Mouse (Mus musculus) mouse trophoblast stem cell (cell line): ENCODE results near the gene H2al1m.
"Not testable (repeated sequence)": the region's sequence is repeated elsewhere in the genome, so short reads cannot be mapped to it uniquely, and the experiment has no call there.

Source experiments
- in situ Hi-C, 2 experiments: fragments of 300-500 bp; cut with MseI, MboI; formaldehyde crosslinking; loops; 2 replicates in 1 of 2; 3 replicates in 1 of 2; pipeline ENCODE4 v1.15.1; 2025

H2al1m gene

GRCm38 (mm10) chrX:9283464-9283863, at the start of gene H2al1m:
Gene H2al1m (plus strand): TSS chrX:9283764.
- in situ Hi-C loops: not testable (repeated sequence)

DNA sequence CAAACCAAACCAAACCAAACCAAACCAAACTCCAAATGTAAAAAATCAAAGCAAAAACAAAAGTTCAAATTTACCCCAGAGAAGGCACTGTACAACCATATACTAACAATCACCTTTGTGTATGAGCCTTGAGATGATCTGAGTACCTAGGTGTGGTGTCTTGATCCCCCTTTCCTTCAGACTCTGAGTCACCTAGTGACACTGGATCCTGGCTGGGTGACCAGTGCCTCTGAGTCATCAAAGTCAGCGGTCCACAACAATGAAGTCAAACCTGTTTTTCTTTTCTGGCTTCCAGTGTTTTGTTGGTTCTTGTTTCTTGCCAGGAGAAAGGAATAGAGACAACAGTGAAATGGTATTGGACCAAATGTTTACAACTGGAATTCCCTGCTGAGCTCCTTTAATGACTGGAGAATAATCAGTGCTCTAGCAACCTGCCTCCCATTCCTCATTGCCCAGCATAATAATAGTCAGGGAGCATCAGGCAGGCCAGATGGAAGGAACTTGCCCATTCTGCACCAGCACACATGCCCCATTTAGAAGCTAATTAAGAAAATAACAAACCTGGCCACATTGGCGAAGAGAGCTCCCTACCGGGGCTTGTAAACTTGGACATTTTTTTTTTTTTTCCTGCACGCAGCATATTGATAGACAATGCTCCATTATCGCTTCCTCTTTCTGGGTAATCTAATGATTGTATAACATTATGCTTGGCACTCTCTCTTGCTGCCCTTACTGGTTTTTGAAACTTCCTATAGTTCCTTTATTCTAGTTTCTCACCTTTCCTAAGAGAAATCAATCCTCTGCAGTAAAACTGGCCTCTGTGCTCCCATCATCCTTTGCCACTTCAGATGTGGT, 42.6 kb upstream of the H2al1m start:
- in situ Hi-C loops: no loop called here

DNA sequence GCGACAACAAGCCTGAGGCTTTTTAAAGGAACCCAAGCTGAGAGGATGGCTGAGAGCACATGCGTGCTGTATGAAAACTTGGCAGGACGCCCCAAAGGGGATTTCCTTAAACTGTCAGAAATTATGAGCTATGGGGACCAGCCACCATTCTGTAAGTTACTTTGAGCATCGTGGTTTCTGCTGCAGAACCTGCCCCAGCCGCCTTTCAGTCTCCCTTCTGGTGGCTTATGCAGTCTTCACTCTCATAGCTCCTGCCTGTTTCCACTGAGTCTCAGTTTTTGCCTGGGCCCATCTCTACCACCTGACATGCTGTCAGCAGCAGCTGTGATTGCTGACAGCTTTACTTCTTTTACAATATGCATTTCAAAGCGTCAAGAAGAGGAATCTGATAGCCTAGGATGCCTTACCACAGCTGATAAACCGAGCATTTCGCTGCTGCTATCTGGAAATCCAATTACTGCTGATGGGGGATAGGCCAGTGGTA, 40.1 kb upstream of the H2al1m start:
- in situ Hi-C loops: no loop called here

GRCm38 (mm10) chrX:9244603-9245336, 38.8 kb upstream of the H2al1m start:
- in situ Hi-C loops: no loop called here

GRCm38 (mm10) chrX:9248911-9249310, 34.7 kb upstream of the H2al1m start:
- in situ Hi-C loops: no loop called here

GRCm38 (mm10) chrX:9253990-9254389, 29.6 kb upstream of the H2al1m start:
- in situ Hi-C loops: no loop called here

DNA sequence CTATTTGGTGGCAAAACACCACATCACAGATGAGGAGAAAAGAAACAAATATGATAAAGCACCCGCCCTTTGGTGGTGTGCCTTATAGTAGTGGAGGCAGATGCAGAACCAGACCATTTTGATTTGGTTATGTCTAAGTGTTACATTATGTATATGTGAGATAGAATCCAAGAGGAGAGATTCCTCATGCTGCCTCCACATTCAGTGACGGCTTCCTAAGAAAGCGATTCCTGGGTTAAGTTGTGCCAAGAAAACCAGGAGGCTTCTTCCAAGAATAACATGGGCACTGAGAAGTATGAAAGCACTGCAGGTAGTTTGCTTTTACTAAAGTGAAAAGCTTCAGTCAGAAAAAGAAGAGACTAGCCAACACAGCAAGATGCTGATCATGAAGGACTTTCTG, 28.7 kb upstream of the H2al1m start:
- in situ Hi-C loops: no loop called here

GRCm38 (mm10) chrX:9256766-9257165, 26.8 kb upstream of the H2al1m start, which contains the start of gene Gm14862:
Gene Gm14862 (minus strand): TSS chrX:9256899.
- in situ Hi-C loops: no loop called here

- in situ Hi-C loops: no loop called here
These were observed 25.7 kb upstream of the H2al1m start for GRCm38 (mm10) chrX:9257831-9258230.

GRCm38 (mm10) chrX:9259267-9259666, 24.3 kb upstream of the H2al1m start:
- in situ Hi-C loops: no loop called here

DNA sequence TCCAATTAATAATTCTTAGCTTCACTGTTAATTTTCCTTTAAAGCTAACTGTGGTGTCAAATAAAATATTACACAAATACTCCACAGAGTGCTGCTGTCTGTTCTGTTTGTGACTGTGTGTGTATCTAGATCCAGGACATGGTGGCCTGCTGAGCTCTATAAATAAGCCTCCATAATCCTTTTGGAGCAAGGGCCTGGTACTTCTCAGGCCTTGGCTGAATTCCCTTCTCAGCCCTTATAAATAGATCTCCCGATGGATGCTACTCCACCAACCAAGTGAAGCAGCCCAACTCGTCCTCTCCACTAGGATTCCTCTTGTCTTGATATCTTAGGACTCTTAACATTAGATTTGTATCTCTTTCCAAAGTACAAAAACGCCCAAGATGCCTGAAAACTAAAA, 12.5 kb upstream of the H2al1m start:
- in situ Hi-C loops: no loop called here

- in situ Hi-C loops: no loop called here
These were observed 11.6 kb upstream of the H2al1m start for GRCm38 (mm10) chrX:9271947-9272459.

GRCm38 (mm10) chrX:9272460-9273361, 10.9 kb upstream of the H2al1m start, which contains the start of gene Xk:
Gene Xk (plus strand): TSS chrX:9272756.
- in situ Hi-C loops: no loop called here

DNA sequence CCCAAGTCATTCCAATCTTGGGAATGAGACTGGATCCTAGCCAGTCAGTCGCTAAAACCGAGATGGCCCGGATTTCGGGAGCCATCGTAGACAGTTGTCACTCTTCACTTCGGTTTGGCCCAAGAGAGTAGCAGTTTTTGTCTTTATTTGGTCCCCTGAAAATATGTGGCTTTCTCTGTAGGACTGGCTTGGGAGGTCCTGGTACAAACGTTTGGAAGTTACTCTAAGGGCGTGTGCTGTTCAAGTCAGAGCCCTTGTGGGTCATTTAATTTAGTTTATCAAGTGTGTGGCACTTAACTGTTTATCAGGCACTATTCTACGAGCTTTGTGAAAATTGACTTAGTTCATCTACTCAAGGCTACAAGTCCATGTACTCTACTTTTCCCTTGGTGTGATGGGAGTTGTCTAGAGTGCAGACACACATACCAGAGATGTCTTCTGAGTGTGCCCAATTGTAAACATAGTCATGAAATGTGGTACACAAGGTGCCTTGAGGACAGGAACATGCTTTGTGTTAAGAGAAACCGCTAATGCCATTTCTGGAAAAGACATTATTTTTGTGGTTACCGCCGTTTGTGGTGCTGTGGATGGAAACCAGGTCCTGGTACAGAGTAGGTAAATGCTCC, 10.1 kb upstream of the H2al1m start:
- in situ Hi-C loops: no loop called here

- in situ Hi-C loops: no loop called here
These were observed 9.2 kb upstream of the H2al1m start for GRCm38 (mm10) chrX:9274321-9274720.

GRCm38 (mm10) chrX:9293140-9293829, 9.7 kb downstream of the H2al1m start:
- in situ Hi-C loops: not testable (repeated sequence)

GRCm38 (mm10) chrX:9298413-9298864, 14.9 kb downstream of the H2al1m start:
- in situ Hi-C loops: no loop called here

- in situ Hi-C loops: no loop called here
These were observed 19.2 kb downstream of the H2al1m start for GRCm38 (mm10) chrX:9302791-9303190.

DNA sequence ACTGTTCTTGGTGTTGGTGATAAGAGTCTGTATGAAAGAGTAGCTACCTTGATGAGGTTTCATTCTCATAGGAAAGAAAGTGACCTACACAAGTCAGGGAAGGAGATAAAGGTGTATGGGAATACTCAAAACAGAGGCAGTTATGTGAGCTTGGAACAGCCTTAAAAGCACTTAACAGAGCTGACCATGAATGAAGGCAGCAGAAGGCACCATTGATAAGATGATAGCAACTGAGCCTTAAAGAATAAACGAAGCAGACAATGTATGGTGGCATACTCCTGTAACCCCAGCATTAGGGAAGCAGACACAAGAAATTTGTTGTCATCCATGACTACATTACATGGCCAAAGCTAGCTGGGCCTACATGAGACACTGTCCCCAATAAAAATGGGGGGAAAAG, 19.9 kb downstream of the H2al1m start:
- in situ Hi-C loops: no loop called here

GRCm38 (mm10) chrX:9316457-9316856, 32.9 kb downstream of the H2al1m start:
- in situ Hi-C loops: not testable (repeated sequence)
